Mouse (Mus musculus): ENCODE results near the gene Zfp697.

- TF ChIP-seq CTCF (IDR thresholded peaks at IDR 0.05; ENCODE audit: extremely low read depth, insufficient read depth, low read length): no peak
- no peak for TF ChIP-seq POLR2A (IDR thresholded peaks at IDR 0.05; ENCODE audit: extremely low read depth, insufficient read depth, low read length)
Measured at GRCm38 (mm10) chr3:98756836-98757235, 374.6 kb downstream of the Zfp697 start.
